Mouse (Mus musculus) brain, embryonic 14.5 days (tissue): ENCODE results near the gene Rnf152. TPM values are rescaled to one million over a fixed set of nuclear protein-coding genes. Genes with fewer than 3 reads are reported as not detected.

Source experiments
- DNase-seq: peaks from one replicate; pipeline ENCODE4 v3.0.0-alpha.2; 2011; ENCODE audit warnings: low read depth
- CTCF ChIP-seq: fragments of 200-500 bp; IDR thresholded peaks from 2 replicates; pipeline ENCODE4 v1.5.1; 2012; ENCODE audit warnings: inconsistent platforms, mild to moderate bottlenecking, moderate library complexity, borderline replicate concordance; ENCODE audit not compliant: insufficient read depth, insufficient read length; ENCODE audit errors: extremely low read depth
- POLR2A ChIP-seq: fragments of 200-500 bp; IDR thresholded peaks from 2 replicates; pipeline ENCODE4 v1.6.1; 2012; ENCODE audit warnings: mild to moderate bottlenecking, inconsistent platforms, borderline replicate concordance; ENCODE audit not compliant: poor library complexity, insufficient read depth, insufficient read length, severe bottlenecking; ENCODE audit errors: extremely low read depth
- polyA plus RNA-seq: library from polyadenylated mRNA; depleted of rRNA; stranded (reverse); fragments of >200 nt; gene quantifications from 2 replicates; pipeline ENCODE4 v1.2.3, GENCODE M21; 2012

The Rnf152 gene
- polyA plus RNA-seq, 1 experiment = 23.0 TPM

DNA sequence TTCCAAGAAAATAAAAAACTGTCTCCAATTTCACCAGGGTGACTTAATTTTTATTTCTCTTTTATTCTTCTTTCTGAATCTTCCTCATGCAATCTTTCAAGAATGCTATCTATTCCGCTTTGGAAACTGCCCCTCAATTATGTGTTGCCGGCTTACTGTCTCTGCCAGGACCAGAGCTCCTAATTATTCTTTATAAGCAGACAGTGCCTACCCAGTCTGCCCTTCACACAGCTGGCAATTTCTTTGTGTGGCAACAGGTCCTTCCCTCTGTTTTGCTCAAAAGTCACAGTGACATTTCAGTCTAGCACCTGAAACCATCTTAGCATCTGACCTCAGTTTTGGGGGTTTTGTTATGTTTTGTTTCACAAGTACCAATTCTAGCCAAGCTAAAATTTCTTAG lies 109.9 kb downstream of the Rnf152 start:
- TF ChIP-seq POLR2A = no peak
- DNase-seq = peak; percentile 76

DNA sequence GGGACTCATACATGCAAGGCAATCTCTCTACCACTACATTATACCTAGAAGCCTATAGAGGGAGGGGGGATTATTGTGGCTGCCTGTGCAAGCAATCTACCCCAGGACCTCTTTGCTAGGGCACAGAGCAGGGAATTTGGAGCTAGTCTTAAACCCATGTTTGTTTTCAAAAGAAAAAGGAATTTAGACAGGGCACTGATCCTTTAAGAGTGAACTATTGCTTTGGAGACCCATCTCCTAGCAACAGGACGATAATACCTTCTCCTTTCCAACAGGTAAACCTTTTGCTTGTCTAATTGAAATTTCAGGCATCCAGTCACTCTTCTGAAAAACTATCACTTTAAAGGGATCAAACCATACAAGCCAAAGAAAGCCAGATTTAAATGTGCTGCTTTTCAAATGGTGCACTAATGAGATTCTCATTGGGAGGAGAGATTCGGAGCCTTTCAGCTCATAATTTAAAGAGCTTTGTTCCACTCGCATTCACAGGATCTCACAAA lies 110.4 kb downstream of the Rnf152 start:
- TF ChIP-seq CTCF (no peak), POLR2A (no peak)
- DNase-seq = peak; percentile 85

DNA sequence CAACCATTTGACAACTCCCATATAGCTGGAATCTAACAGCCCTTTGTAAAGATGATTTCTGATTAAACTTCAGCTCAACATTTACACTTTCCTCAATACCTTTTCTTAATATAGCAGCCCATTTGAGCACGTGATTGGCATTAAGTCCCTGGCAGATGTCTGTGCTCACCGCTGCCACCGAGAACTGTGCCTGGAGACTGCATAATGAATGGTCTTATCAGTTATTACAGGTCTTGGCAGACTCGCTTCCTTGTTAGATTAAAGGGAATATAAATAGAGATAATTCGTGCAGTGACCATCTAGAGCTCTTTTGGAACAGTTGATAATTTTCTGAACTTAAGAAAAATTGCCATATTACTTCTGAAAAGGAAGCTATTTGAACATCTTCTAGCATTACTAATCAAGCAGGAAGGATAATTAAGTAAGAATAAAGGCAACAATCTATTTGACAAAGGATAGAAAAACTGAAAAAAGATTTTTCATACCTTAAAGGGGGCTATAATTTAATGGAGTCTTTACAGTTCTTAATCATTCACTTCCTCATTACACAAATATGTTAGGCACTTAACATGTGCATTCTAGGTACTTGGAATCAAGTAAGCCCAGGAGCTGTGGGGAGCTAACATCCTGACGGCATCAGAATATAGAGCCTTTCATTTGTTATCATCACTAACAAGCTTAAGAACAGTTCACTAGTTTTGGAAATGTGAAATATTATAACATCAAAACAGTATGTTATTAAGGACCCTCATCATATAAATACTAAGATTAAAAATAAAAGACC lies 113.0 kb downstream of the Rnf152 start:
- no peak for TF ChIP-seq CTCF
- TF ChIP-seq POLR2A = no peak
- peak; percentile 69 for DNase-seq

DNA sequence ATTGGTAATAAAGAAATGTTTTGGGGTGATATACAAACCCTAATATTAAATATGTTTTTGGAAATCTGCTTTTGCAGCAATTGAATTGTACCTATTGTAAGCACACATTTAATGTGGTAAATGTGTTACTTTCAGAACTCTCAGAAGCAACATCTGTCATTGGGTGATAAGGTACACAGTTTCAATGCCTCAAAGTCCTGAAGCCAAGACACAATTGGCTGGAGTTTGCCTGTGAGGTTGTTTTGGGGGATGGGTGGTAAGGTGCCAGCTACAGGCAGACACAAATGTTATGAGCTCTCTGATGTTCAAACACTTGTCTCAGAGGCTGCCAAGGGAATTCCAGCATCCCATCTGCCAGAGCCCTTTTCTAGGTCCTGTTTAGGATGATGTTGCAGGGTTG lies 116.3 kb downstream of the Rnf152 start:
- DNase-seq = no peak
- no peak for TF ChIP-seq CTCF
- TF ChIP-seq POLR2A = no peak
